Mouse (Mus musculus) retina, postnatal 7 days (tissue): ENCODE measurements at regions not wholly inside any gene's neighbourhood (a gene's known extent, or its start where the extent isn't known, plus 50 kb on each side); places are given as distances from the start of the nearest gene placed in this dataset.

Source experiments
- DNase-seq: peaks from one replicate; pipeline ENCODE4 v3.0.0-alpha.2; 2012; ENCODE audit warnings: low read depth, low spot score

GRCm38 (mm10) chrX:12889482-12889808 lies 127.6 kb upstream of the Med14 start:
- no peak for DNase-seq

- DNase-seq, result no peak
These were observed 127.0 kb upstream of the Med14 start for GRCm38 (mm10) chrX:12888708-12889481.

- no peak for DNase-seq
These were observed 126.3 kb upstream of the Med14 start for GRCm38 (mm10) chrX:12888010-12888707.

GRCm38 (mm10) chrX:12887516-12887915 lies 125.6 kb upstream of the Med14 start:
- no peak for DNase-seq

GRCm38 (mm10) chrX:12886160-12887048 lies 124.5 kb upstream of the Med14 start:
- no peak for DNase-seq

- DNase-seq, result no peak
These were observed 117.4 kb upstream of the Med14 start for GRCm38 (mm10) chrX:12879233-12879632.

GRCm38 (mm10) chrX:12877506-12877905 lies 115.6 kb upstream of the Med14 start:
- no peak for DNase-seq

- DNase-seq, result peak; percentile 71
These were observed 111.8 kb upstream of the Med14 start for GRCm38 (mm10) chrX:12873698-12874144.

GRCm38 (mm10) chrX:12873230-12873629 lies 111.4 kb upstream of the Med14 start:
- no peak for DNase-seq

GRCm38 (mm10) chrX:12866885-12867498 lies 105.1 kb upstream of the Med14 start:
- no peak for DNase-seq

- DNase-seq, result no peak
These were observed 104.3 kb upstream of the Med14 start for GRCm38 (mm10) chrX:12866176-12866575.

- no peak for DNase-seq
These were observed 98.3 kb upstream of the Med14 start for GRCm38 (mm10) chrX:12860168-12860567.

GRCm38 (mm10) chrX:12858757-12859156 lies 96.9 kb upstream of the Med14 start:
- no peak for DNase-seq

GRCm38 (mm10) chrX:12857881-12858755 lies 96.2 kb upstream of the Med14 start:
- DNase-seq, result no peak

- DNase-seq, result no peak
These were observed 93.6 kb upstream of the Med14 start for GRCm38 (mm10) chrX:12855425-12855824.

GRCm38 (mm10) chrX:12851684-12852083 lies 89.8 kb upstream of the Med14 start:
- no peak for DNase-seq

GRCm38 (mm10) chrX:12844431-12844830 lies 82.6 kb upstream of the Med14 start:
- DNase-seq, result no peak

- DNase-seq, result no peak
These were observed 79.1 kb upstream of the Med14 start for GRCm38 (mm10) chrX:12841021-12841325.

GRCm38 (mm10) chrX:12840160-12841020 lies 78.5 kb upstream of the Med14 start:
- peak; percentile 59 for DNase-seq
